Mouse (Mus musculus) right cerebral cortex, adult 2 months (tissue): ENCODE results near the gene Ctbp1.

Experiments
- DNase-seq, 2 experiments: peaks; one replicate each; pipeline ENCODE4 v3.0.0; 2021 to 2022; ENCODE audit warnings: low spot score in 2 of 2

Ctbp1 gene

DNA sequence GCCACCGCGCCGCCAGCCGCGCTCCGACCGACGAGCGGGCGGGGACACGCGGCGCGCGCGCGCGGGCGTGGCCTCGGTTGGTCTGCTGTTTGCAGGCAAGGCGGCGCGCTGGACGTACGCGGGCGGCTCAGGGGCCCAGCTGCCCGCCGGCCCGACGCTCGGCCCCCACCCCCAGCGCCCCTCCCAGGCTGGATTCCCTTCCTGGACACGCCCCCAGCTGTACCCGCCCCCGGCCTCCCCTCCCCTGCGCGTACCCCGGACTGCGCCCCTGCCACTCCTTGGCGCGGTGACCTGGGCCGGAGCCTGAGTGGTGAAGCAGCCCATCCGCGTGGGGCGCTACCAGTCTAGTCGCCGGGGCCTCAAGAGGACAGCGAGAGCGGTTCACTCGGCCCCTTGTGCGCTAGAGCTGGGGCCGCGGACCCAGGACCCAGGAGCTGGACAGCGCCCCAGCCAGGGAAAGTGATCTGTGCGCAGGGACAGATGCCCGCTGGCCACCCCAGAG, at the start of gene Ctbp1:
Ctbp1 (minus strand) TSS at position 42 of the 502 bp plus-strand sequence.
- DNase-seq, result peak; percentile 86 to 89

DNA sequence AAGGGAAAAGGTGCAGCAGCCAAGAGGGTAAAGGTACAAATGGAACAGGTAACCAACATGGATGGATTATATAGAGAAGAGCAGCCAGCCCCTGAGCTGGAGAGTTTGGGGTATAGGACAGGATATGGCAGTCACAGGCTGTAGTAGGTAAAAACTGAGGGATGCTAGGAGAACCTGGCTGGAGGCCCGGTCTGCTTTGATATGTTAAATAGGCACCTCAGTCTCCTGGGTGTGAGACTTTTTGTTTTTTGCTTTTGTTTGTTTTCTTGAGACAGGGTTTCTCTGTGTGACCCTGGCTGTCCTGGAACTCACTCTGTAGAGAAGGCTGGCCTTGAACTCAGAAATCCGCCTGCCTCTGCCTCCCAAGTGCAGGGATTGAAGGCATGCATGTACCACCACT, 49.7 kb upstream of the Ctbp1 start:
- DNase-seq, result no peak

DNA sequence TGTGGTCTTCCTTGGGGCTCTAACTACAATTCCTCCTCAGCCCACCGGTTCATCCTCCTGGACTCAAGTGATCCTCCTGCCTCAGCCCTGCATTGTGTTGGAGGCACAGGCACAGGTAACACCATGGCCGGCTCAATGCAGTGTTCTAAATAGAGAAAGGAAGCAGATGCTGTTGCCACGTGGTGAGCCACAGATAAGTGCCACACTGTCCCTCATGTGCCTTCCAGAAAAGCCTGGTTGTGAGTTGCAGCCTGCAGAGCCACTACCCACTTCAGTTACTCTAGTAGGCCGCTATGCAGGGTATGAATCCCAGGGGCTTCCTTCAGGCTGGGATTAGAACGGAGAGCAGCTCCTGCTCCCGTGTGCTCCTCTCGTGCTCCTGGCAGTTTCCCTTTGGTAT, 37.4 kb upstream of the Ctbp1 start:
- DNase-seq, result no peak

DNA sequence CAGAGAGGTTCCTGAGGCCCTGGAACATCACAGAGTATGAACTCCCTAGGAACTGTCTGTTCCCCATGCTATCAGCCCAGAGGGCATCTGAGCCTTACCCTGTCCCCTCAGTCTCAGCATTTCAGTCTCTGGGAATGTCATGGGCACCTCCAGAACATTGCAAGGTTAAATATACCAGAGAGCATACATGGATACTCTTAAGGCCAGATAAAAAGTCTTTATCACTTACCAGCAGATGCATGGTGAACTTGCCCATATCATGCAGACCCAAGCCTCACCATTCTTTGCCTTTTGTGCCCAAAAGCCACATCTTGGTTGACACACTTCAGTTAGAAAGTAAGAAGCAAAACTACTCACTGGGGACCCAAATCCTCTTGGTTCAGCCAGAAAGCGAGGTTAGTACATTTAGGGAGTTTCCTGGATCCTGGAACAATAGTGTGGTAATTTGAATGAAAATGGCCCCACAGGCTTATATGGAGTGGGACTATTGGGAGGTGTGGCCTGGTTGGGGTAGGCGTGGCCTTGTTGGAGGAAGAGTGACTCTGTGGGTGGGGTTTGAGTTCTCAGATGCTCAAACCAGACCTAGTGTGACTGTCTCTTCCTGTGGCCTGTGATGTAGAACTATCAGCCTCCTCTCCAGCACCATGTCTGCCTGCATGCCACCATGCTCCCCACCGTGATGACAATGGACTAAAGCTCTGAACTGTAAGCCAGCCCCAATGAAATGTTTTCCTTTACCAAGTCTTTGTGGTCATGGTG, 36.1 kb upstream of the Ctbp1 start:
- DNase-seq, result no peak

DNA sequence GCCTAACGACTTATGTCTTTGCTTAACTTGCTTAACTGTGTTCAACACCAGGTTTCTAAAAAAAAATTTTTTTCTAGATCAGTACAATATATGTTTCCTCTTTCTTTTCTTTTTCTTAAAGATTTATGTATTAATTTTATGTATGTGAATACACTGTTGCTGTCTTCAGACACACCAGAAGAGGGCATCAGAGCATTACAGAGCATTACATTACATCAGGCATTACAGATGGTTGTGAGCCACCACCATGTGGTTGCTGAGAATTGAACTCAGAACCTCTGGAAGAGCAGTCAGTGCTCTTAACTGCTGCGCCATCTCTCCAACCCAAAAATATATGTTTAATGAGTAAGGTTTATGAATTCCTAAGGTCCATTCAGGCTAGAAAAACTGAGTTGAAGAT, 27.0 kb upstream of the Ctbp1 start:
- DNase-seq, result no peak

DNA sequence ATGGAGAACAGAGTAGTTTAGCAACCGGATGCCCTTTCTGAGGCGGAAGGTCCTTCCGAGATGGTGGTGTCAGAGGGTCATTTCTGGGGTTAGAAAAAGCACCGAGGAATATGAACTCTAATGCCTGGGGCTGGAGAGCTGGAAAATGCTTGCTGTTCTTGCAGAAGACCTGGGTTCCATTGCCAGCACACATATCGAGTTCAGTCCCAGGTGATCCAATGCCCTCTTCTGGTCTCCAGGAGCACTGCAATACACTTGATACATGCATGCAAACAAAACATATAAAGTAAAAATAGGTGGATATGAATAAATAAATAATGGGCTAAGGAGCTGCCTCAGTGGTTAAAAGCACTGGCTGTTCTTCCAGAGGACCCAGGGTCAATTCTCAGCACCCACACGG, 22.4 kb upstream of the Ctbp1 start:
- DNase-seq, result no peak

DNA sequence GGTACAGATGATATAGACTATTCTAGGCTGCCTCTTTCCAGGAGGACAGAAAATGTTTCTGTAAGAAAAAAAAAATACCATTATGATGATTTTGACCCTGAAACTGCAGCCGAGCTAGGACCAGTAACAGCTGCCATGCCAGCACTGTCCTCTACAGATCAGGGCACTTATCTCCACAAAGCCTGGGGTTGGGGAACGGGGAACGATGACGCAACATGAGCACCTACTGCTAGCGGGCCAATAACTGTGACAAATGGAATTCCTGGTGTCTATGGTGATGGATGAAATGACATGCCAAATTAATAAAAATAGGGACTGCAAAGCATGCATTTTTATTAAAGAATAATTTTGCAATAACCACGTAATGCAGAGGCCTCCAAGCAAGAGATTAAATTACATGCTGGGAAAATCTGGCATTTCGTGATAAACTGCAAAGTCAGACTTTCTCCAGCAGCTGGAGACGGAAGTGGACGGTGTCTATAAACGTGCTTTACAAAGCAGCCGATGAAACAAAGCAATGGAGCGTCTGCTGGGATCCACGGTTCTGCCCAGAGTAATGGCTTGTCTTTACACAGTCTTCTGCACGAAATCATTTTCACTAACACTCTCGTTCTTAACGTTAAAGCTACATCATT, 19.1 kb upstream of the Ctbp1 start:
- DNase-seq, result no peak

DNA sequence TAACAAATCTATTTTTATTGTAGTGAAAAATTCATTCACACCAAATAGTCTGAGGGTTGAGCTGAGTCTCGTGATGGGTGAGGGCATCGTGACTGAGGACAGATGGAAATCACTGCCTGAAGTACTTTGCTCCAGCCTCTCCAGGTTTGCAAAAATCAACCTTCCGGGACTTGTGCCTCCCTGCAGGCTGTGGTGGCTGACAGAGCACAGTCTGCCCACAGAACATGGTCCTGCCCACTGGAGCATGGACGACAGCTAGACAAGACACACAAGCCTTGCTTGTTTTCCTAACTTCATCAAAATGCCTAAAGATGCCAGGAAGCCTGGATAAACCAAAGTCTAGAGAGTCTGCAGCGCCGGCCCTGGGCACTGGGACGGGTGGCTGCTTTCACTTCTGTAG, 9.2 kb upstream of the Ctbp1 start:
- DNase-seq, result no peak

DNA sequence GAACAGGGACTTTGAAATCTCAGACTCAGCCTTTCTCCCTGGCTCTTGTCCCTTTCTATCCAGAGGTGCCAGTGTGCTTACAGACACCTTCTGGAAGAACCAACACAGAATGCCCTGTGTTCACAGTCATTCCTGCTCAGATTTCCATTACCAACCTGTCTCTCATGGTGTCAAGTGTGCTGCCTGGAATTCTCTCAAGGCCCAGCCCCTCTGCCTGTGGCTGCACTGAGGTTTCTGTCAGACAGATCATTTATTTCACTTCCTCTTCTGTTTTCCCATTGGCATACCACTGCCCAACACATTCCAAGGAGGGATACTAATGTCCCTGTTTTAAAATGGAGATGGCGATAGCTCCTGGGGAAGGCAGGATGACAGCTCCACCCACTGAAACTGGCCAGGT, 6.6 kb upstream of the Ctbp1 start:
- no peak for DNase-seq

DNA sequence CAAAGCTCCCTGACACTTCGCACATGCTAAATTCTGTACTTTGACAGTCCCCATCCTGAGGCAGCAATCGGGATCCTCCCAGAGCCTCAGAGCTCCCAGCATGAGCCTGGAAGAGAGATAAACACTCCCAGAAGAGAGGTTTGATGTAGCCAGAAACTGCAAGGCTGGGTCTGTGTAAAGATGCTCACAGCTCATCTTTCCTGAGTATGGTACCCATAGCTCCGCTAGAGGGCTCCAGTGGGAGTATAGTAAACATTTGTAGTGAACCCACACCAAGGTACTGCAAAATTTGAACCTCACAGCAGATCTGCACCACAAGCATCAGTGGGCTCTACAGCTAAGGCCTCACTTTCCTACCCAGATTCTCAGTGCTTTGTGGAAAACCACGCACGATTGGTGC, 4.2 kb upstream of the Ctbp1 start:
- DNase-seq, result peak; percentile 47 to 60

DNA sequence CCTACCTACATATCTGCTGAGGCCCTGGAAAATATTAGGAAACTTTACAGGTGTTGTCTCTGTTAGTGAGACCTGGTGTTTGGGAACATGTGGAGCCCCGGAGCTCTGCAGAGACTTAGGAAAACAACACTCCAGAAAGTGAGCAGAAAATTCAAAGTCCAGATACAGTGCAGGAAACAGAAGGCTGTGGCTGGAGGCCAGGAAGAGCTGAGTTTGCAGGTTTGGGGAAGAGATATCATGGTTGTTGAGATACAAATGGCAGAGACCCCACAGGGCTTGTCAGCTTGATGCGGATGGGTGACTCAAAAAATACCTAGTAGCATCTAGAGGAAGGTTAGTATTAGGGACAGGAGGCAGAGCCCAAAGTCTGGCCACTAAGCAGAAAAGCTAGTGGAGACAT, 2.5 kb upstream of the Ctbp1 start:
- no peak for DNase-seq

DNA sequence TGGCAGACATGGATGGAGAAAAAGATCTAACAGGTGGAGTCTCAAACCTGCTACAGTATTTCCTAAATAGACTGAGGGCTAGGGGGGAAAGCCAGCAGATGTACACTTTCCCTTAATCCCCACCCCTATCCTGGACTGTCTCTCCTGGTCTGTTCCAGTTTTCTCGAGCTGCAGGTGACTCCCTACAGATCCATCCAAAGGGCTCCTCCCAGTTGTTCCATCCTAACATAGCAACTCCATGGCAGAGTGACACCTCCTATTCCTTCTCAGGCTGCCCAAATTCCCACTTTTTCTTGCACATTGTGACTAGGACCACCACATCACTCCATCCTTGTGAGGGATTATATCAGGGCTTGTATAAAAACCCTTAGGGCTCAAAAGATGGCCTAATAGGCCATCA, 960 bp upstream of the Ctbp1 start:
- no peak for DNase-seq

DNA sequence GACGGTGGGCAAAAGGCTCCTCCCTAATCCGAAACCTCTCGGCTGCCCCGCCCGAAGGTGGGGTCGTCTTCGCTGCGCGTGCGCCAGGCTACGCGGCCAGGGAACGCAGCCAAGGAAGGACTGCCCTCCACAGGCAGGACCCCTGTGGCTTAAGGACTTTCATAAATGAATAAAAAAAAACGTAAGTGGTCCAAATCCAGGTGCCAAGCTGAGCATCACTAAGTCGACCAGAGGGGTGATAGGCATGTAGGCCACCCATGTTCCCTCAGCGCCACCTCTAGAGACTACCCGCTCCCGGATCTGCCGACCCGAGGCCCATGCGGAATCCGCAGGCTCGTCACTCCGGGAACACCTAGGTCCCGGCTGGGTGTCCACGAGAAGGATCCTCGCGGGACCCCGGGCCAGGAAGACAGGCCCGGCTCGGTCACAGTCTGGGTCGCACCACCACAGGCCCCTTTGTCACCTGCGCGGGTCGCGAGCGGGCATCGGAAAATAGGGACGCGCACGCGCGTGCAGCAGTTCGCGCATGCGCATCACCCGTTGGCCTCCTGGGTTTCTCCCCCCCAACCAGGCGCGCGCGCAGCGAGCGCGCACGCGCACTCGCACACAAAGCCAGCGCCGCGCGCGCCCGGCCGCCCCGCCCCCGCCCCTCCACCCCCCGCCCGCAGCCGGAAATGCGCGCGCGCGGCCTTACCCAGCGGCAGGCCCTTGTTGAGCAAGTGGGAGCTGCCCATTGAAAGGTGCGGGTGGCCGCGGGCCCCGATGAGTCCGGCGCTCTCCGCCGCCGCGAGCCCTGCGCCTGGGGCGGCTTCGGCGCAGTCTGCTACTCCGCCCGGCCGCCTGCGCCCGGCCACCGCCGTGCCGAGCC, 475 bp downstream of the Ctbp1 start:
- DNase-seq, result peak; percentile 90 to 91

DNA sequence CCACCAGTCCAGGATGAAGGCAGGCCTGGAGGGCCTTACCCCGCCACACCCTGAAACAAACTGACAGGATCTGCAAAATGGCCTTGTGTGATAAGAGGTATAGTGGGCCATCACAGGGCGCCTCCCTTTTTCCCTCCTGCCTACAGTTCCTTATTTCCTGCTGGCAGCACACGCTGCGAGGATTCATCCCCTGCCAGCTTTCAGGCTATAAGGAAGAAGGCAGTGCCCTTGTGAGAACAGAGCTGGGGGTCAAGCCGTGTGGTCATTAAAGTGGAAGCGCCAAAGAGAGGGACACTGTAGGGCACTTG, 1.1 kb downstream of the Ctbp1 start:
- DNase-seq, result no peak

DNA sequence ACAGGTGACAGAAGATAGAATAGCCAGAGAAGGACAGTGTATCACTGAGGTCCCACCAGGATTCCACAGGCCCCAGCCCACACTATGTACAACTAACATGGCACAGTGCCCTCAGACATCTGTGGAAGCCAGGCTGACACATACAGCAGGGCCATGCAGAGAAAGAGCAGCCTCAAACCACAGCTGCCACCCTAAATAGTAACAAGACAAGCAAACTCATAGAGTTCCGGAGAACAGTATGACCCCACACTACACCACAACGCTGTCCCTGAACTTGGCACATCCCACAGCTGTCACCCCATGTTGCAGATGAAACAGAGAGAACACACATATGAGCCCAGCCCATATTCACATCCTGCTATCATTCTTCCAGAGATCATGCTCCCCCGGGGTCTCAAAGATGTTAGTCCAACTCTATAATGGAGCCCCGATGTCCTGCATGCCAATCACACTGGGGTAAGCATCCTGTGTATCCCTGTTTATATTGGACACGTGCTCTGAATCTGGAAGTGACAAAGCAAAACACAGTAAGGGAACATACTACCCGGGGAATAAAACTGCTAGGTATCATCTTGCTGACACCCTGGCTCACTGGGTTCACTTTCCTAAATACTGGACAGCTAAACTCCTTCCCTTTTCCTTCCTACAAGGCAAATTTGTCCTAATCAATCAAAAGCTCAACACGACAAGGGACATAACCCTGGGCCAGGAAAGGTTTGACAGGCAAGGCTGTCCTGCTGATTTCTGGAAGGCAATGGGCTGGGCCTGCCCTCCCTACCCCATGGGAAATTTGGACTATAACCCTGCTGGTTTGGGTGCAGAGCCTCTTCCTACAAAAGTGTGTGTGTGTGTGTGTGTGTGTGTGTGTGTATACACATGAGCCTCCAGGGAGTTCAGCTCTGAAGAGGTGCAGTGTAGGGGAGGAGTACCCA, 1.7 kb downstream of the Ctbp1 start:
- no peak for DNase-seq

DNA sequence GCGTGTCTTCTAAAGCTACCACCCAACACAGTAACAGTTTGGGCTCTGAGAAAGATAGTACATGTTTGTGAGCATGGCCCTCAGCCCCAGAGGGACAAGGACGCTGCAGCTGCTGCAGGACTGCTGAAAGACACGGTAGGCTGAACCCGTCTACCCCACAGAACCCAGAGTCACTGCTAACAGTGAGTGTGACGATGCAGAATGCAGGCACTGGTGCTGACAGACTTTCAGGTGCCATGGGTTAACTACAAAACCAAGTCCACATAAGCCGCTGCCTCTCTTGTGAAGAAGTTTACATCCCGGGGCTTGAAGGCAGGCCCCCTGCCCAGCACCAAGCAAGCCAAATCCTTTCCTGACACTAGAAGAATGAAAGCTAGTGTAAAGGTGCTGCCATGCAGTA, 2.6 kb downstream of the Ctbp1 start:
- DNase-seq, result no peak

DNA sequence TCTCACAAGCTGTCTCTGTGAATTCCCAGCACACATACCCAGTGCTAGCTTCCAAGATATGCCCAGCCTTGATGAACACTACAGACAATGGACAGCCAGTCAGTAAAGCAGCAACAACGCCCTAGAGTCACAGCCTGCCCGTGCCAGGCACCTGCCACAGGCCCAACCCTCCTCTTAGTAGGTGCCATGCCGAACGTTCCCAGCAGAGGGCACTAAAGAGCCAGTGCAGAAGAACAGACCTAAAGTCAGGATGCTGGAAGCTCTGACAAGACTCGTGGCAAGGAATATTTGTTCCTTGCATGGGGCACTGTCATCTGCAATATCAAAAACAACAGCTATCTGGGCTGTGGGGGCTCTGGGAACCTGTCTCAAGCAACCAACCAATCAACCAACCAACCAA, 4.2 kb downstream of the Ctbp1 start:
- DNase-seq, result peak; percentile 91 to 92

DNA sequence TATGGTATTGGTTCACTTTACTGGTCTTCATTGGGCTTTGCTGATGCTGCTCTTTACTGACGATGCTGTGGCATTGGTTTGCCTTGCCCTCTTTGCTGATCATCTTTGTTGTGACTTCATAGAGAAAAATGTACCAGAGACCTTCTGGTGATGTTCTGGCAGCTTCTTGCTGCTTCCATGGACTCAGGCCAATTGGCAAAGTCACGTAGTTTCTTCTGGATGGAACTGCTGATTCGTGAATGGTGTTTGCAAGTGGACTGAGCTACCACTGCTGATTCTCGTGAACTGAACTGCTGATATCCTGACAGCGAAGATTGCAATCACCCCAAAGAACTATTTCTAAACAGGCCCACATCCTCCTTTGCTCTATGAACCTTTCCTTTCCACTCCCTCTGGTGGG, 20.4 kb downstream of the Ctbp1 start:
- no peak for DNase-seq

DNA sequence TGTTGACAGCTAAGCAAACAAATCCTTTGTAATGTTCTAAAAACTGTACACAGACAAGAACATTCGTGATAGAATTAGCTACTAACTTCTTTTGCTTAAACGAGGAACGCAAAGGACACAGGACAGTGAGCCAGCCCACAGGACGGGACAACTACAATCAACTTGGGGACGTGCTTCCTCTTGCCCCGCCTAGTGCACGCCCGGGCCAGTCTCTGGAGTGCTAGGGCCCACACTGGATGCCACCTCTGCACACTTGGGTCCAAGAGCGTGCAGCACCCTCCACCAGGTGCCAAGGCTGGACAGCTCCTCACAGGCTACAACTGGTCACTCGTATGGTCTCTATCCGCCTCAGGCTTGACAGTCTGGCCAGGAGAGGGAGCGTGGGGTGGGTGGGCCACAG, 26.6 kb downstream of the Ctbp1 start:
- no peak for DNase-seq

DNA sequence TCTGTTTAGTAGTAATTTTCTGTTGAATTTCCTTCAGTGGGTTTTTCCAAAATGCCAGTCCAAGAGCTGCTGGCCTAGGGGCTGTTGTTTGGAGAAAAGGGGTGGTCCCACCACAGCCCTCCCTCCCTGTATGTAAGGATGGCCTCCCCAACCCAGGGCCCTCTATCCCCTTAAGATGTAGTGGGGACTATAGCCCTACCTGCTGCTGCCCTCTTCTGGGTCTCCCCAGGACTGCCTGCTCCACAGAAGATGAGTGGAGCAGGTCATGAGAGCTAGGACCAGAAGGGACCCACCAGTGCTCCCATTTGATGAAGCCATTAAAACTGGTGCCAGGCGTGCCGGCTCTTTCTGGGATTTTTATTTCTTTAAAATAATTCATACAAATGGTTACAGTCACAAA, 27.4 kb downstream of the Ctbp1 start:
- DNase-seq, result peak in 1 of 2 experiments; percentile 26

DNA sequence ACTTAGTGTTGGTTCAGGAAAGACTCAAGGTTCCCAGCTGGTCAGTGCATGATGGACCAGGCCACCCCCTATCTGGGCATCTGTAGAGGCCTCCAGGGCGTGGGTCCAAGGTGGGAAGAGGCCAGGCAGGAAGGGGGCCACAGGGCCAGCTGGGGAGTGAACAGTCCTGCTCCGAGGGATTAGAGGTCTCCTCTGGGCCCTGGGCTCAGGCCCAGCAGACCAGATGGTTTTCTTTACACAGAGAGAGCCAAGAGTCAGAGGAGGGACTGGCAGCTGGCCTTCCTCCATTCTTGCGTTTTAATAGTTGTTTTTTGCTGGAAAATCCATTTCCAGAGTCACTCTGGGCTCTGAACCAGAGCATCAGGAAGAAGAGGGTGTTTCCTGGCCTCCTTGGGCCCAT, 29.1 kb downstream of the Ctbp1 start:
- DNase-seq, result peak; percentile 41 to 44
